Mouse (Mus musculus) gastrocnemius, postnatal 4 days (tissue): ENCODE data around the gene Rusc1. TPM values are rescaled to one million over a fixed set of nuclear protein-coding genes. Genes with fewer than 3 reads are reported as not detected.
"Not testable (repeated sequence)": the region's sequence is repeated elsewhere in the genome, so short reads cannot be mapped to it uniquely, and the experiment has no call there.

Experiments
- DNase-seq, 2 experiments: peaks; one replicate each; pipeline ENCODE4 v3.0.0; 2021 to 2022; ENCODE audit warnings: low spot score in 2 of 2, mixed read lengths in 2 of 2
- total RNA-seq, 2 experiments: library from RNA; stranded (reverse); gene quantifications; 2 replicates each; pipeline ENCODE4 v1.2.3; 2021

Rusc1 gene
- total RNA-seq, 2 experiments from 2014 or later = 13.3 to 14.0 TPM

- DNase-seq = no peak
Measured at GRCm38 (mm10) chr3:89092509-89093090, 511 bp downstream of the Rusc1 start.

- DNase-seq = no peak
Measured at GRCm38 (mm10) chr3:89091811-89092508, 1.2 kb downstream of the Rusc1 start.

- DNase-seq = peak; percentile 86 to 87
Measured at GRCm38 (mm10) chr3:89090694-89091655, 2.1 kb downstream of the Rusc1 start.

- DNase-seq = peak; percentile 53 to 82
Measured at GRCm38 (mm10) chr3:89089882-89090591, 3.1 kb downstream of the Rusc1 start.

- no peak for DNase-seq
Measured at GRCm38 (mm10) chr3:89088974-89089373, 4.1 kb downstream of the Rusc1 start.

- peak; percentile 58 to 80 for DNase-seq
Measured at GRCm38 (mm10) chr3:89087338-89088110, 5.6 kb downstream of the Rusc1 start.

GRCm38 (mm10) chr3:89084654-89085190, 8.4 kb downstream of the Rusc1 start:
- DNase-seq = no peak

- no peak for DNase-seq
Measured at GRCm38 (mm10) chr3:89084133-89084532, 9.0 kb downstream of the Rusc1 start.

- DNase-seq = not testable (repeated sequence)
Measured at GRCm38 (mm10) chr3:89082287-89082686, 10.8 kb downstream of the Rusc1 start.

- no peak for DNase-seq
Measured at GRCm38 (mm10) chr3:89077383-89077782, 15.7 kb downstream of the Rusc1 start.

- no peak for DNase-seq
Measured at GRCm38 (mm10) chr3:89067265-89067664, 25.8 kb downstream of the Rusc1 start.

- DNase-seq = no peak
Measured at GRCm38 (mm10) chr3:89061696-89062095, 31.4 kb downstream of the Rusc1 start.

- DNase-seq = no peak
Measured at GRCm38 (mm10) chr3:89058783-89059182, 34.3 kb downstream of the Rusc1 start.

- DNase-seq = no peak
Measured at GRCm38 (mm10) chr3:89058361-89058760, 34.8 kb downstream of the Rusc1 start.

- DNase-seq = no peak
Measured at GRCm38 (mm10) chr3:89043359-89043758, 49.8 kb downstream of the Rusc1 start.

Other genes starting within 250 kb of the Rusc1 start
- gene Msto1, start 179.3 kb downstream of the Rusc1 start, total RNA-seq = 10 to 100 TPM; 27.5 to 31.7 TPM
- 10 to 100 TPM; 37.8 to 41.8 TPM for gene Ash1l, start 142.7 kb downstream of the Rusc1 start, total RNA-seq
- 10 to 100 TPM; 72.7 to 75.8 TPM for gene Dap3, start 142.1 kb downstream of the Rusc1 start, total RNA-seq
- gene Gm43738, start 7.8 kb upstream of the Rusc1 start, total RNA-seq = not detected
- 10 to 100 TPM; 61.4 to 80.2 TPM for gene Fdps, start 8.6 kb upstream of the Rusc1 start, total RNA-seq
- gene Pklr, start 42.8 kb upstream of the Rusc1 start, total RNA-seq = 1 to 10 TPM in 1 of 2 experiments, not detected in 1; 1.1 TPM
- gene Hcn3, start 66.9 kb upstream of the Rusc1 start, total RNA-seq = under 1 TPM; 0.39 to 0.91 TPM
- gene Clk2, start 71.5 kb upstream of the Rusc1 start, total RNA-seq = 10 to 100 TPM; 31.1 to 39.0 TPM
- 10 to 100 TPM; 41.8 to 43.1 TPM for gene Scamp3, start 84.2 kb upstream of the Rusc1 start, total RNA-seq
- gene Fam189b, start 89.8 kb upstream of the Rusc1 start, total RNA-seq = 10 to 100 TPM; 19.2 to 22.1 TPM
- gene Gba, start 109.6 kb upstream of the Rusc1 start, total RNA-seq = 10 to 100 TPM; 30.9 to 32.2 TPM
- gene Thbs3, start 121.9 kb upstream of the Rusc1 start, total RNA-seq = 100 to 1,000 TPM; 142 to 158 TPM
- 10 to 100 TPM; 80.7 to 95.1 TPM for gene Mtx1, start 133.8 kb upstream of the Rusc1 start, total RNA-seq
- gene Muc1, start 135.7 kb upstream of the Rusc1 start, total RNA-seq = 1 to 10 TPM in 1 of 2 experiments, under 1 TPM in 1; 0.57 to 1.5 TPM
- gene Krtcap2, start 152.7 kb upstream of the Rusc1 start, total RNA-seq = 100 to 1,000 TPM in 1 of 2 experiments, 10 to 100 TPM in 1; 99.9 to 117 TPM
- under 1 TPM; 0.73 to 0.83 TPM for gene Trim46, start 153.0 kb upstream of the Rusc1 start, total RNA-seq
- 10 to 100 TPM; 61.2 to 62.8 TPM for gene Dpm3, start 166.0 kb upstream of the Rusc1 start, total RNA-seq
- 10 to 100 TPM; 31.7 to 37.7 TPM for gene Slc50a1, start 177.3 kb upstream of the Rusc1 start, total RNA-seq
- 10 to 100 TPM; 20.4 to 21.8 TPM for gene Efna1, start 187.8 kb upstream of the Rusc1 start, total RNA-seq
- gene Efna3, start 229.7 kb upstream of the Rusc1 start, total RNA-seq = not detected
- gene Efna4, start 244.7 kb upstream of the Rusc1 start, total RNA-seq = 1 to 10 TPM; 2.6 to 2.8 TPM